Mouse (Mus musculus) lung, adult 18-20 months (tissue): ENCODE data around the gene Olfr1423.
A peak's percentile ranks its signal among the peaks of the same experiment; 100 is the strongest.
"Not testable (repeated sequence)": the region's sequence is repeated elsewhere in the genome, so short reads cannot be mapped to it uniquely, and the experiment has no call there.

Experiments used
- DNase-seq, 2 experiments: peaks; one replicate each; pipeline ENCODE4 v3.0.0; 2022; ENCODE audit warnings: mixed read lengths in 2 of 2

Gene Olfr1423

DNA sequence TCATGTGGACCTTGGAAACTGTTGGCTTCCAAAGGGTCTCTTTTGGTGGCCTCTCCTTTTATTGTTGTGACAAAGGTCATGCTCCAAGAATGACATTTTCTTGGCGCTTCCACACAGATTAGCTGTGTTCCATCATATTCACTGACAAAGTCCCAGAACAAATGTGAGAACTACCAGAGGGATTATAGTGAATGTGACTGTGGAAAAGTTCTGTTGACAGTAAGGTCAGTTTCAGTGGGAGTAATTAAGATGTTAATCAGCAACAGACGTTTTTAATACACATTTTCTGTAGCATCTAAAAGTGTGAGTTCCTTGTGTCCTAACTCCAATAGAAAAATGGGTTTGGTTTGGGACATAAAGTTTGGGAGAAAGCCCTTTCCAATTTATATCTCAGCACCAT is at the start of gene Olfr1423:
Gene Olfr1423 (minus strand): TSS at position 101 of the 400 bp plus-strand sequence.
- DNase-seq: no peak

GRCm38 (mm10) chr19:12077631-12078030 is 36.5 kb upstream of the Olfr1423 start, which contains the start of gene Olfr1425:
Gene Olfr1425, minus strand, starts transcription at chr19:12077731.
- not testable (repeated sequence) for DNase-seq

DNA sequence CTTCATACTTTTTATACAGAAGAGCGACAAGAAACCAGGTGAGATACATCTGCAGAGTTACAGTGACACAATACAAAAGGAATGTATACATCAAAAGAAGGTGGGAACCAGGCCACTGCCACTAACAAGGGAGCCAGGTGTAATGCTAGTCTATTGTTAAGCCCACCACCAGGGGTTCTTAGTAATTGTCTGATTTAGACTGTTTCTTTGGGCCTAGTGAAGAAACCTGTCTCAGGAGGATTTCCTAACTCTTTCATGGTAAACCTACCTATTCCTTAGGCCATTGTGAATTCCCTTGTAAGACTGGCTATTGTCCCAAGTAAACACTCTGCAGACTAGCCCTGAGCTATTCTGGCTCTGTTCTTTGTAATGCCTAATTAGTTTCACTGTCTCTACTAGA is 28.4 kb upstream of the Olfr1423 start:
- not testable (repeated sequence) for DNase-seq

- DNase-seq: not testable (repeated sequence)
Observed at GRCm38 (mm10) chr19:12067806-12068205, 26.7 kb upstream of the Olfr1423 start.

GRCm38 (mm10) chr19:12062582-12062981 is 21.5 kb upstream of the Olfr1423 start, which contains the start of gene Olfr1424:
Gene Olfr1424, minus strand, starts transcription at chr19:12062682.
- not testable (repeated sequence) for DNase-seq

DNA sequence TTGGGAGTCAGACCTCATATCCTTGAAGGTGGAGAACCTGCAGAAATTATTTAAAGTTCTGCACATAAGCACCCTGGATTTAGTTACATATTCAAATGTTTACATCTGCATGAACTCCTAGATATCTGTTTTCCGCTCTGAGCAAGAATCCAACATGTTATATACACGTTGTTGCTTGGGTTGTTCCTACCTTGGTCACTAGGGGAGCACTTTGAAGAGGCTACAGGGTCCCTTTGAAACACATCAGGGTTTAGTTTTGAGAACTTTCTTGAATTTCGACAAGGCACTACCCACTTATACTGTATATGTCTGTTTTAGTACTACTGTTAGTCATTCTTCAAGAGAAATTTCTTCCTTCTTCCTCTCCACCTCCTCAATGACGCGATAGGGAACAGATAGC is 2.0 kb upstream of the Olfr1423 start:
- DNase-seq: no peak

DNA sequence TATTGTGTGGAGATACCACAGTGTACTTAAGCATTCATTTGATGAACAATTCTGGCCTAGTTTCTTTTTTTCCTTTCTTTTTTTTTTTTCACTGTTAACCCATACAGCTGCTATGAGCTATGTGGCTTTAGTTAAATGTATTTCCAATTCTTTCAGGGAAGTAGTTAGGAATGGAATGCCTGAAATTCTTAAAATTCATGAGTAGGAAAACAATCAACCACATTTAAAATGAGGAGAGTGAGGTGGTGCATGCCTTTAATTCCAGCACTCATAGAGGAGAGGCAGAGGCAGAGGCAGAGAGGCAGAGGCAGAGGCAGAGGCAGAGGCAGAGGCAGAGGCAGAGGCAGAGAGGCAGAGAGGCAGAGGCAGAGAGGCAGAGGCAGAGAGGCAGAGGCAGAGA is 3.4 kb downstream of the Olfr1423 start:
- no peak for DNase-seq

DNA sequence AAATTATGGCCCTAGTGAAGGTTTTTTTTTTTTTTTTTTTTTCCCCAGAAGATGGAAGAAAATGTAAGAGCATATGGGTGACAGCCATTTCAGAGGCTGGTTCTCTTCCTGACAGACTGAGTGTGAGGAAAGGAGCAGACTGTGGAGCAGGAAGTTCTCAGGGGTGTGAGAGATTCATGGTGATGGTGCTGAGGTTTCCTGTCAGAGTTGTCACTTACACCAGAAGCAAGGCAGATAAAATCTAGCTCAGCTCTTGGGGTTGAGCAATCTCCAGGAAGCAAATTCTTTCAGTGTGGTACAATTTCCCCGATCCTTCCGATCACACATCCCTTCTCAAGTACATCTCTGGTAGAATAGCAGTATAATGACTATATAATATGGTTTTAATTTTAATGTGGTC is 14.5 kb downstream of the Olfr1423 start:
- DNase-seq: no peak

GRCm38 (mm10) chr19:12025333-12025732 is 15.8 kb downstream of the Olfr1423 start:
- no peak for DNase-seq

DNA sequence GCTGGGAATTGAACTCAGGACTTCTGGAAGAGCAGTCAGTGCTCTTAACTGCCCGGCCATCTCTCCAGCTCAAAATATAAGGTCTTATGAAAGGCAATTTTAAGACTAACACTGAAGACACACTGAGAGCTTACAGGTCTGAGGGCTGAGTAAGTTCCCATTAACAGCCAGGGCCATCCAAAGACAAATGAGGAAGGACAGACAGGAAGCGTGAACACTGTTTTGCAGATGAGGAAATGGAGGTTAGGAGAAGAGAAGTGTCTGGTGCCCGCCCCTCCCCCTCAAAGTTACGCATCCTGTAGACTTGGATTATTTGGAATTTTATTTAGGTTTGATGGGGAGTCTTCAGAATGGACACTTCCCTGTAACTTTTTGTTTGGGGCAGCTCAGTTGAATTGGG is 17.0 kb downstream of the Olfr1423 start:
- DNase-seq: peak in 1 of 2 experiments; percentile 19

DNA sequence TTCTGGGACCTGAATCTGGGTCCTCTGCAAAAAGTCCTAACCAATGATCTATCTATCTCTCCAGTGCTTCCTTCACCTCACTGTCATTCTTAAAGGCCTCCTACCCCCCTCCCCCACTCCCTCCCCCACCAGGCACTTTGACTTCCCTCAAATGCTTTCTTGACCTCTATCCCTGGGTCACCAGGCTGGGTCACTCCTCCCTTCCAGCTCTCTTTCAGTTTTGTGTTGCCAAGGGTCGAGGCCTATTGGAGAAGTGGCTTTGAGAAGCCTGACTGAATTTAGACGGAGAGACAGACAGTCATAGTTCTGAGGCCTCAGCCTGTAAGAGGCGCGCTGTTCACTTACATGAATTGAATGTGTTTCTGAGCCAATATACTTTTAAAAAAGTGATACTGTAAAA is 24.9 kb downstream of the Olfr1423 start:
- DNase-seq: no peak

- DNase-seq: no peak
Observed at GRCm38 (mm10) chr19:12015708-12016107, 25.4 kb downstream of the Olfr1423 start.

DNA sequence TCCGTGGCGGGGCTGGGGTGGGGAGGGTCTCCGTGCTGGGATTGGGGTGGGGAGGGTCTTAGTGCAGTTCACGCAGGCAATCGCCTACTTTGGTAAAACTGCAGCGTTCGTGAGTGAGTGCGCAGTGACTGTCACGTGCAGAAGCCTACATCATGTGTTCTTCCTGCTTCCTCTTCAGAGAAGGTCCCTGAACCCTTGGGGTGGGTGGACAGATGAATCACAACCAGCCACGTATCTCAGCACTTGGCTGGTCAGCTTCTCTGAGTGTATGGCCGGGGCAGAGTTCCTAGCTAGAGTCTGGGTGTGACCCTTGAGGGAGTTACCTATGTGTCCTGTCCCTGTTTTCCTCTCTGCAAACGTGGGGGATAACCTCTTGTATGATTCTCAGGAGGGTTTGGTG is 27.9 kb downstream of the Olfr1423 start:
- DNase-seq: peak; percentile 72 to 76

- no peak for DNase-seq
Observed at GRCm38 (mm10) chr19:12012615-12013014, 28.5 kb downstream of the Olfr1423 start.

GRCm38 (mm10) chr19:12011560-12012556 is 29.3 kb downstream of the Olfr1423 start:
- DNase-seq: peak; percentile 88 to 89

GRCm38 (mm10) chr19:12010916-12011559 is 30.1 kb downstream of the Olfr1423 start:
- peak; percentile 69 to 72 for DNase-seq

DNA sequence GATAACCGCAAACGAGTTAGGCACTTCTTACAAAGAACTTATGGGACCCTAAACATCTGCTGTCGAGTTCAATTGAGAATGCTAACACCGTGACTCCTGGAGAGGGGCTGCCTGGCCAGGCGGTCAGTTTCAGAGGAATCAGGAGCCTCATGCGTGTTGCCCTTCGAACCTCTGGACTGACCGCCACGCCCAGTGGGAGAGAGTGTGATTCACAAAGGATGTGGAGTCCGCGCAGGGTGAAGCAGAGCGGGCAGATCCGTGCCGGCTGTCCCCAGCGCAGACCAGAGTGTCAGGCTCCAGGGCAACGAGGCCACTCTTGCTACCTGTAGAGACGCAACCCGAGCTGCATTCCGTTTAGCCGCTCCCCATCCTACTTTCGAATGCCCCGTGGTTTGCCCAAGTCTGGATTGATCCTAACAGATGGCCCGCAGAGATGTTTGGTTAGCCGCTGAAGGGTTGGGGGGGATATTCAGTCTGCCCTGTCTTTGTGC is 30.8 kb downstream of the Olfr1423 start:
- DNase-seq: peak; percentile 72

DNA sequence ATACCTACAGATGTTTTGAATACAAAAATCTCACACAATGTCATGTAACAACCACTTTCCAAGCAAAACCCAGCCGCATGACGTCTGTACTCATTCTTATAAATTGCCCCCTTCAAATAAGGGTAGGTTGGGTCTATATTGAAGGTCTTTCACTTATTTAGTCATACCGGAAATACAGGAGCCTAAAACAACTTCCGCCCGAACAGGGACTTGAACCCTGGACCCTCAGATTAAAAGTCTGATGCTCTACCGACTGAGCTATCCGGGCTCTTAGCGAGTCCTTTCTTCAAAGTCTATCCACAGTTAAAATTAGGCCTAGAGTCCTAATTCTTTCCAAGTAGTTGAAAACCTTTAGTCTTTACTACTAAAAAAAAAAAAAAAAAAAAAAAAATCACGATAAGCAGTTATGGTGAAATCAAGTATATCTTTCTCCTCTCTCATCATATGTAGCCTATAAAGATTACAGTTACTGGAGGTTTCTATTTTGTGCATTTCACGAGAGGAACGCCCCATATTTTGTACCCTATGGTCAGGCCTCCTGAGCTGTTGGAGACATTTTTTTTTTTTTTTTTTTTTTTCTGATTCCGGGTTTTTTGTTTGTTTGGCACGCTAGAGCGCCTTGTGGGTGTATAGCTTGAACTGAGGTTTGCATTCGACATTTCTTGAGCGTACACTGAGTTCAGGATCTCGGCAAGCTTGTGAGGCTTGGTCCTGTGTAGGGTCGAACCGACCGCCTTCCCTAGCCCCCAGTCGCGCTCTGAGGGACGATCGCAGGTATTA is 31.4 kb downstream of the Olfr1423 start:
- peak; percentile 73 to 74 for DNase-seq

DNA sequence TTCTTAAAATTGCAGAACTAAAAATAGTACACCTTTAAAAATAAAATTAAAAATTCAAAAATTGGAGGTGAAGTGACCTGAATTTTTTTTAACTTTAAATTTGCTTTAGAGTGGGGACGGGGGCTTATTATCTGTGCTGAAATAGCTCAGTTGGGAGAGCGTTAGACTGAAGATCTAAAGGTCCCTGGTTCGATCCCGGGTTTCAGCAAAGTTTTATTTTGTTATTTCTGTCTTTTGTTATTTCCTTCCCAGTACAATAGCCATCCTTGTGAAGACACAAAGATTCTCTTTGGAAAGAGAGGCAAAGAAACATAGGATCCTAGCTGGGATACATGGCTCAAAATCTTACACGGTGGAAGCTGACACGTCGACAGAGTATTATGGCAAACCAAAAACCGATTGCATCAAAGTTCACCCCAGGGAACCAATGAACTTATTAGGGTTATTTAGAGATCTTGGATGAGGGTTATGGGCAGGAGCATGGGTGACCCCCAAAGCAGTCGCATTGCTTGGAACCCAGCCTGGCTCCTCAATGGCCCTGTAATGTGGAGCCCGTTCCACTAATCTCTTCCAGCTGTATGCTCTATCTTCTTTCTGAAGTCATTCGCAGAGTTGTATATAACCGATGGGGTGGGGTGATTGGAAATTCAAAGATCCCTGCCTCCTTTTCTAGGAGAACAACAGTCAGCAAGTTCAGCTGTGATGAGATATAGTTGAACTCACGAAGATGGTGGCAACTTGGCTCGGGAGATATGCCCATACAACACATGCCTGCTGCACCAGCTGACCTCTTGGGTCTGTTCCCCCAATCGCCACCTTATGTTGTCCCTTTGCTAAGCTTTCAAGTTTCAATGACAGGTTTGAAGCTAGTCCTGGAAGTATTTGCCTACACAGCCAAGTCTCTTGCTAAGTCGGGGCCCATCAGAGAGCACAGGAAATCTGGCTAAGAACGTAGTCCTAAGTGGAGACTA is 32.4 kb downstream of the Olfr1423 start:
- DNase-seq: no peak

- peak; percentile 58 to 69 for DNase-seq
Observed at GRCm38 (mm10) chr19:12007105-12007931, 33.8 kb downstream of the Olfr1423 start.
